Mouse (Mus musculus): ENCODE data around the gene Steap3. TPM values are rescaled to one million over a fixed set of nuclear protein-coding genes. Genes with fewer than 3 reads are reported as not detected.

Steap3 gene
- 19.3 and 20.1 TPM in 2 replicates for polyA plus RNA-seq (2014; fragmentation: Nextera tagmentation; extraction: Ambion mirVana)

DNA sequence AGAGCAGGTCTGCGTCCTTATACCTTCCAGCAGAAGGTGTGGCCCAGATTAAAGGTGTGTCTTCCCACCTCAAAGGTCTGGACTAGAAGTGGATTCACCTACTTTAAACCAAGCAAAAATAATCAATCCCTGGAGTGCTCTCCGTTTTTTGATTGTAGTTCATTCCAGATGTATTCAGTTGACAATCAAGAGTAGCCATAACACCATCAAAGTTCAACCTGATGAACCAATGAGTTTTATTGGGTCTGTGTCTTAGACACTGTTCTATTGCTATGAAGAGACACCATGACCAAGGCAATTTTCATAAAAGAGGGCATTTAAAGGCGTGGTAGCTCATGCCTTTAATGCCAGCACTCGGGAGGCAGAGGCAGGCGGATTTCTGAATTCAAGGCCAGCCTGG lies at the start of gene Steap3:
Gene Steap3 (minus strand): TSS at position 101 of the 400 bp plus-strand sequence.
- H3K36me3 ChIP-seq (ENCODE audit: control insufficient read depth, insufficient read depth, low read length), result no peaks in the 10 kb centered on the region
- no peak within 1 kb of the TSS for H3K4me3 ChIP-seq (ENCODE audit: control insufficient read depth in 1 of 2, insufficient read depth in 1 of 2, low read depth in 1 of 2, low read length in 2 of 2)
- H3K9me3 ChIP-seq (ENCODE audit: control insufficient read depth, low read length), result no peaks in the 10 kb centered on the region
- no peak within 1 kb of the TSS for H3K4me2 ChIP-seq (ENCODE audit: low read length)
- no peaks in the 10 kb centered on the region for H3K4me1 ChIP-seq (ENCODE audit: control insufficient read depth in 2 of 2, insufficient read depth in 2 of 2, low read length in 2 of 2)
- no peak within 1 kb of the TSS for H3K27ac ChIP-seq (replicated peaks in 1 of 2; ENCODE audit: control insufficient read depth in 1 of 2, insufficient read depth in 1 of 2, low read depth in 2 of 2, low read length in 2 of 2)
- WGBS, result 84% methylated on average over 5 of the region's 5 CpGs
- no peaks in the 10 kb centered on the region for H3K27me3 ChIP-seq (ENCODE audit: control insufficient read depth, insufficient read depth, low read length)
- no peak for ATAC-seq (ENCODE audit: insufficient number of reproducible peaks, insufficient read depth, low FRiP score, low read depth)
- no peak within 1 kb of the TSS for H3K9ac ChIP-seq (ENCODE audit: low read length)

- Histone ChIP-seq H3K9ac (ENCODE audit: low read length) (no peak overlapping the region), H3K4me2 (ENCODE audit: low read length) (no peak overlapping the region), H3K4me1 (ENCODE audit: control insufficient read depth in 2 of 2, insufficient read depth in 2 of 2, low read length in 2 of 2) (no peaks in the 10 kb centered on the region), H3K36me3 (ENCODE audit: control insufficient read depth, insufficient read depth, low read length) (no peaks in the 10 kb centered on the region), H3K9me3 (ENCODE audit: control insufficient read depth, low read length) (no peaks in the 10 kb centered on the region), H3K27ac (replicated peaks in 1 of 2; ENCODE audit: control insufficient read depth in 1 of 2, insufficient read depth in 1 of 2, low read depth in 2 of 2, low read length in 2 of 2) (no peak overlapping the region), H3K27me3 (ENCODE audit: control insufficient read depth, insufficient read depth, low read length) (no peaks in the 10 kb centered on the region), H3K4me3 (ENCODE audit: control insufficient read depth in 1 of 2, insufficient read depth in 1 of 2, low read depth in 1 of 2, low read length in 2 of 2) (no peak overlapping the region)
- ATAC-seq (ENCODE audit: insufficient number of reproducible peaks, insufficient read depth, low FRiP score, low read depth), result no peak
- 86% methylated on average over 16 of the region's 16 CpGs for WGBS
Measured at GRCm38 (mm10) chr1:120321270-120322021, 48.9 kb upstream of the Steap3 start.

- WGBS, result 44% methylated on average over 2 of the region's 2 CpGs
- Histone ChIP-seq H3K27ac (replicated peaks in 1 of 2; ENCODE audit: control insufficient read depth in 1 of 2, insufficient read depth in 1 of 2, low read depth in 2 of 2, low read length in 2 of 2) (no peak overlapping the region), H3K27me3 (ENCODE audit: control insufficient read depth, insufficient read depth, low read length) (no peaks in the 10 kb centered on the region), H3K4me2 (ENCODE audit: low read length) (no peak overlapping the region), H3K4me3 (ENCODE audit: control insufficient read depth in 1 of 2, insufficient read depth in 1 of 2, low read depth in 1 of 2, low read length in 2 of 2) (no peak overlapping the region), H3K36me3 (ENCODE audit: control insufficient read depth, insufficient read depth, low read length) (no peaks in the 10 kb centered on the region), H3K4me1 (ENCODE audit: control insufficient read depth in 2 of 2, insufficient read depth in 2 of 2, low read length in 2 of 2) (no peaks in the 10 kb centered on the region), H3K9me3 (ENCODE audit: control insufficient read depth, low read length) (no peaks in the 10 kb centered on the region), H3K9ac (ENCODE audit: low read length) (no peak overlapping the region)
- no peak for ATAC-seq (ENCODE audit: insufficient number of reproducible peaks, insufficient read depth, low FRiP score, low read depth)
Measured at GRCm38 (mm10) chr1:120305801-120306200, 33.3 kb upstream of the Steap3 start.

- Histone ChIP-seq H3K27me3 (ENCODE audit: control insufficient read depth, insufficient read depth, low read length) (no peaks in the 10 kb centered on the region), H3K9me3 (ENCODE audit: control insufficient read depth, low read length) (peaks cover 16% of the 10 kb centered on the region; the same call in 1 of the 2 replicates), H3K36me3 (ENCODE audit: control insufficient read depth, insufficient read depth, low read length) (no peaks in the 10 kb centered on the region), H3K27ac (replicated peaks in 1 of 2; ENCODE audit: control insufficient read depth in 1 of 2, insufficient read depth in 1 of 2, low read depth in 2 of 2, low read length in 2 of 2) (no peak overlapping the region), H3K4me3 (ENCODE audit: control insufficient read depth in 1 of 2, insufficient read depth in 1 of 2, low read depth in 1 of 2, low read length in 2 of 2) (no peak overlapping the region), H3K9ac (ENCODE audit: low read length) (no peak overlapping the region), H3K4me2 (ENCODE audit: low read length) (no peak overlapping the region), H3K4me1 (ENCODE audit: control insufficient read depth in 2 of 2, insufficient read depth in 2 of 2, low read length in 2 of 2) (no peaks in the 10 kb centered on the region)
- WGBS, result 81% methylated on average over 2 of the region's 2 CpGs
- ATAC-seq (ENCODE audit: insufficient number of reproducible peaks, insufficient read depth, low FRiP score, low read depth), result no peak
Measured at GRCm38 (mm10) chr1:120296936-120297335, 24.4 kb upstream of the Steap3 start.

GRCm38 (mm10) chr1:120293803-120294202 lies 21.3 kb upstream of the Steap3 start:
- Histone ChIP-seq H3K4me3 (ENCODE audit: control insufficient read depth in 1 of 2, insufficient read depth in 1 of 2, low read depth in 1 of 2, low read length in 2 of 2) (no peak overlapping the region), H3K4me1 (ENCODE audit: control insufficient read depth in 2 of 2, insufficient read depth in 2 of 2, low read length in 2 of 2) (no peaks in the 10 kb centered on the region), H3K27ac (replicated peaks in 1 of 2; ENCODE audit: control insufficient read depth in 1 of 2, insufficient read depth in 1 of 2, low read depth in 2 of 2, low read length in 2 of 2) (no peak overlapping the region), H3K36me3 (ENCODE audit: control insufficient read depth, insufficient read depth, low read length) (no peaks in the 10 kb centered on the region), H3K9me3 (ENCODE audit: control insufficient read depth, low read length) (peaks cover 17% of the 10 kb centered on the region; the same call in 1 of the 2 replicates), H3K9ac (ENCODE audit: low read length) (no peak overlapping the region), H3K27me3 (ENCODE audit: control insufficient read depth, insufficient read depth, low read length) (no peaks in the 10 kb centered on the region), H3K4me2 (ENCODE audit: low read length) (no peak overlapping the region)
- 54% methylated on average over 1 of the region's 1 CpGs for WGBS
- ATAC-seq (ENCODE audit: insufficient number of reproducible peaks, insufficient read depth, low FRiP score, low read depth), result no peak

DNA sequence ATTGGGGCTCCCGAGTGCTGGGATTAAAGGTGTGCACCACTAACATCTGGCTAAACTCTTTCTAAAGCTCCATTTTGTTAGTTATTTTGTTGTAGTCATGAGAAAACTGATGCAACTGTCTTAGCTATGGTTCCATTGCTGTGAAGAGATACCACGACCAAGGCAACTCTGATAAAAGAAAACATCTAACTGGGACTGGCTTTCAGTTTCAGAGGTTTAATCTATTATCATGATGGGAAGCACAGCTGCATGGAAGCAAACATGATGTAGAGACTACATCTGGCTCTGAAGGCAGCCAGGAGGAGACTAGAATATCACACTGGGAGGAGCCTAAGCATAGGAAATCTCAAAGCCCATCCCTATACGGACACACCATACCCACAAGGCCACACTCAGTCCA lies 19.2 kb upstream of the Steap3 start:
- Histone ChIP-seq H3K9me3 (ENCODE audit: control insufficient read depth, low read length) (peaks cover 15% of the 10 kb centered on the region; the same call in 1 of the 2 replicates), H3K4me3 (ENCODE audit: control insufficient read depth in 1 of 2, insufficient read depth in 1 of 2, low read depth in 1 of 2, low read length in 2 of 2) (no peak overlapping the region), H3K9ac (ENCODE audit: low read length) (no peak overlapping the region), H3K27ac (replicated peaks in 1 of 2; ENCODE audit: control insufficient read depth in 1 of 2, insufficient read depth in 1 of 2, low read depth in 2 of 2, low read length in 2 of 2) (no peak overlapping the region), H3K4me2 (ENCODE audit: low read length) (no peak overlapping the region), H3K27me3 (ENCODE audit: control insufficient read depth, insufficient read depth, low read length) (no peaks in the 10 kb centered on the region), H3K4me1 (ENCODE audit: control insufficient read depth in 2 of 2, insufficient read depth in 2 of 2, low read length in 2 of 2) (no peaks in the 10 kb centered on the region), H3K36me3 (ENCODE audit: control insufficient read depth, insufficient read depth, low read length) (no peaks in the 10 kb centered on the region)
- no peak for ATAC-seq (ENCODE audit: insufficient number of reproducible peaks, insufficient read depth, low FRiP score, low read depth)
- WGBS, result 77% methylated on average over 3 of the region's 3 CpGs

DNA sequence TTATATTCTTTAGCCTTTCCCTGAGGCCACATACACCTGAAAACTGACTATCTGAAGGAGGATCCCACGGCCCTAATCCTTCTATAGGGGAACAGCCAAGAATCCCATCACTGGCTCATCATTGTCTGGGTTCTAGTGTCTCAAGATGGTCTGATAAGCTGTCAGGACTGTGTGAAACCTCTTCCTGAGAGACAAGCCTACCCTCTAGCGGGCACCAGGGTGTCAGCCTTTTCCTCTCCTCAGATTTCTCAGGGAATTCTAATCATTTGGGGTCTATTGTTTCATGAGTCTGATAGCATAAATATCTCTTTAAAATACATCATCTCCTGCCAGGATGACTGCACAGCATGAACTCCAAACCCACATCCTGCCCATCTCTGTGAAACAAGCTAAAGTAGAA lies 17.3 kb upstream of the Steap3 start:
- Histone ChIP-seq H3K4me2 (ENCODE audit: low read length) (no peak overlapping the region), H3K9ac (ENCODE audit: low read length) (no peak overlapping the region), H3K27me3 (ENCODE audit: control insufficient read depth, insufficient read depth, low read length) (no peaks in the 10 kb centered on the region), H3K9me3 (ENCODE audit: control insufficient read depth, low read length) (peaks cover 11% of the 10 kb centered on the region; the same call in 1 of the 2 replicates), H3K27ac (replicated peaks in 1 of 2; ENCODE audit: control insufficient read depth in 1 of 2, insufficient read depth in 1 of 2, low read depth in 2 of 2, low read length in 2 of 2) (no peak overlapping the region), H3K36me3 (ENCODE audit: control insufficient read depth, insufficient read depth, low read length) (no peaks in the 10 kb centered on the region), H3K4me1 (ENCODE audit: control insufficient read depth in 2 of 2, insufficient read depth in 2 of 2, low read length in 2 of 2) (no peaks in the 10 kb centered on the region), H3K4me3 (ENCODE audit: control insufficient read depth in 1 of 2, insufficient read depth in 1 of 2, low read depth in 1 of 2, low read length in 2 of 2) (no peak overlapping the region)
- no peak for ATAC-seq (ENCODE audit: insufficient number of reproducible peaks, insufficient read depth, low FRiP score, low read depth)
- WGBS, result 50% methylated on average over 2 of the region's 2 CpGs

- H3K4me2 ChIP-seq (ENCODE audit: low read length), result no peak overlapping the region
- H3K4me1 ChIP-seq (ENCODE audit: control insufficient read depth in 2 of 2, insufficient read depth in 2 of 2, low read length in 2 of 2), result no peaks in the 10 kb centered on the region
- WGBS, result 63% methylated on average over 4 of the region's 4 CpGs
- no peak overlapping the region for H3K4me3 ChIP-seq (ENCODE audit: control insufficient read depth in 1 of 2, insufficient read depth in 1 of 2, low read depth in 1 of 2, low read length in 2 of 2)
- ATAC-seq (ENCODE audit: insufficient number of reproducible peaks, insufficient read depth, low FRiP score, low read depth), result no peak
- no peak overlapping the region for H3K27ac ChIP-seq (replicated peaks in 1 of 2; ENCODE audit: control insufficient read depth in 1 of 2, insufficient read depth in 1 of 2, low read depth in 2 of 2, low read length in 2 of 2)
- peaks cover 8% of the 10 kb centered on the region; the same call in 1 of the 2 replicates for H3K9me3 ChIP-seq (ENCODE audit: control insufficient read depth, low read length)
- H3K27me3 ChIP-seq (ENCODE audit: control insufficient read depth, insufficient read depth, low read length), result no peaks in the 10 kb centered on the region
- no peaks in the 10 kb centered on the region for H3K36me3 ChIP-seq (ENCODE audit: control insufficient read depth, insufficient read depth, low read length)
- H3K9ac ChIP-seq (ENCODE audit: low read length), result no peak overlapping the region
Measured at GRCm38 (mm10) chr1:120287679-120288078, 15.2 kb upstream of the Steap3 start.
